Mouse (Mus musculus): ENCODE data around the gene Pttg1ip.

- TF ChIP-seq POLR2A (IDR thresholded peaks at IDR 0.05; ENCODE audit: control insufficient read depth, low read depth, low read length) (no peak), CTCF (IDR thresholded peaks at IDR 0.05; ENCODE audit: control insufficient read depth, insufficient read depth, insufficient replicate concordance, low read depth, low read length) (no peak)
Observed at GRCm38 (mm10) chr10:77537215-77538209, 44.0 kb upstream of the Pttg1ip start.

Measured in testis, adult 2 months (tissue).